Mouse (Mus musculus): Measurements from ENCODE around the gene Clca3b.
A peak's percentile ranks its signal among the peaks of the same experiment; 100 is the strongest.
"Not testable (repeated sequence)": the region's sequence is repeated elsewhere in the genome, so short reads cannot be mapped to it uniquely, and the experiment has no call there.

Clca3b gene

GRCm38 (mm10) chr3:144849014-144849556 lies at the start of gene Clca3b:
TSS of gene Clca3b (minus strand) at chr3:144849357.
- DNase-seq (ENCODE audit: extremely low read depth, insufficient read length, low spot score): not testable (repeated sequence)

GRCm38 (mm10) chr3:144897042-144897678 lies 48.0 kb upstream of the Clca3b start:
- no peak for DNase-seq (ENCODE audit: extremely low read depth, insufficient read length, low spot score)

GRCm38 (mm10) chr3:144890246-144890758 lies 41.1 kb upstream of the Clca3b start:
- no peak for DNase-seq (ENCODE audit: extremely low read depth, insufficient read length, low spot score)

- peak; percentile 22 for DNase-seq (ENCODE audit: extremely low read depth, insufficient read length, low spot score)
Observed at GRCm38 (mm10) chr3:144886957-144887356, 37.8 kb upstream of the Clca3b start.

DNA sequence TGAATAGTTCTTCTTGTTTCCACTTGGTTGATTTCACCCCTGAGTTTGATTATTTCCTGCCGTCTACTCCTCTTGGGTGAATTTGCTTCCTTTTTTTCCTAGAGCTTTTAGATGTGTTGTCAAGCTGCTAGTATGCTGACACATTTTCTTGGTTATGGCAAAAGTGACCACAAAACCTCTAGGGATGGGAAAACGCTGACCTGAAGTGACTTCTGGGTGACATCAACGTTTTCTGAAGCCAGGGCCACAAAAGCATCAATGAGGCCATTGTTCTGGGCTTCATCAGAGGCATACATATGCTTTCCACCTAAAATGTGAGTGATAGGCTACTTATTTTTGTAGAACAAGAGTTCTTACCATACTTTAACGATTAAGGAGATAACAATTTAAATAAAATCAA lies 22.9 kb upstream of the Clca3b start:
- not testable (repeated sequence) for DNase-seq (ENCODE audit: extremely low read depth, insufficient read length, low spot score)

DNA sequence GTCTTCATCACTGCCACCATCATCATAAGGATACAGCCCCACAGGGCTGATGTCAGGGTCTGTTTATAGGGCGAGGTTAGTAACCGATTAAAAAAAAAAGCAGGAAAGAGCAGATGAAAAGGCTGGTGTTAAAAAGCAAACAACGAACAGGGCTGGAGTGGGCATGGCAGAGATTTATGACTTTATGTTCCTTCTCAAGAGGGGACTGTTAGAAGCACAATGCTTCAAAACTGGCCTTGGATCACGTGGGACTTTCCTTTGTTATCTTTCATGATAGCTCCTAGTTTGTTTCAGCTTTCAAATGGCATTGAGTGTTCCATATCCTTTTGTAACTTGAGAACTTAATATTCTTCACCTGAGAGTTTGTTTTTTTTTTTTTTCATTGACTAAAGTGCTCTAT lies 427 bp upstream of the Clca3b start:
- no peak for DNase-seq (ENCODE audit: extremely low read depth, insufficient read length, low spot score)

DNA sequence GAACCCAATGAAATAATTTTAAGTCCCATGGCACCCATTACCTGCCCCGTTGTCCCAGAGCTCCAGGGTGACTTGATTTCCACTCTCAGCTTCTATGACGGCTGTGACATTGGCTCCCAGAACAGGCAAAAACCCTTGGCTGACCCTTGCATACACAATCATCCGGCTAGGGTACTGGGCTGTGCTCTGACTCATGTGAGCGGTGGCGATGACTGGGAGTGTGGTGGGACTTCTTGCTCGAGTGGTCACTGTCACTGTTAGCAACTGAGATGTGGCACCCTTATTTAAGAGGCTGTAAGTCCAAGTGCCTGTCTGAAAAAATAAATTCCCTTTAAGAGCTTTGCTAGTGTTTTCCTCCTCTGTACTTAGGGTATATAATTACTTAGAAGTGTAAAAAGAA lies 21.9 kb downstream of the Clca3b start:
- DNase-seq (ENCODE audit: extremely low read depth, insufficient read length, low spot score): peak; percentile 10

DNA sequence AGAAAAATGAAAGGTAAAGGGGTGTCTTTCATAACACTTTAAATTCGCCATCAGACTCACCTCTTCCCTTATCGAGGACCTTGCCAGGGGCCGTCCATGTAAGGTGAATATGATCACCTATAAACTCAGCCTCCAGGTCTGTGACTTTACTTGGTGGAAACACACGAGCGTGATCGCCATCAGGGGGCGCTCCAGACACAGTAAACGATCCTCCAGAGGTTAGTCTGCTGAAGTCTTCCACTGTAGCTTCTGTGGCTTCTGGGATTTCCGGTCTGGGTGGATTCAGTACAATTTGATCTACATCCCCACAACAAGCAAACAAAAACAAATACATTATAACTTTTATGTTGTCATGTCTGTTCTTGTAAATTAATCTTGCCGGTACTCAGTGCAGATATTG lies 24.0 kb downstream of the Clca3b start:
- DNase-seq (ENCODE audit: extremely low read depth, insufficient read length, low spot score): peak; percentile 22

DNA sequence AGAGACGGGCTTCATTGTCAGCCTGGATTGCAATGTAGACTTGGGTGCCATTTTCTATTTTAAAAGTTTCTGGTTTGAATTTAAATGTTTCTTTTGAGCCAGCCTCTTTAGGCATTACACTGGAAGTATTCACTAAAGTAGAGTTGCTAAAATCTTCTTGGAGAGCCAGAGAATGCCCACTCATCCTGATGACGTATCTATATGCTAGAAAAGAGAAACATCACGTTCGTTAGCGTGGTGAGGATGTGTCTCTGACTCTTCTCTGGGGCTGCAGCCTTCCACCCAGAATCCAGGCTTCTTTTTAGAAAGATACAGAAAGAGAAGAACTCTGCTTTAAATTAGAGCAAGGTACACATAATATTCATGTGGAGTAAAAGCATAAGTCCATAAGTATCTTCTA lies 25.8 kb downstream of the Clca3b start:
- DNase-seq (ENCODE audit: extremely low read depth, insufficient read length, low spot score): no peak

DNA sequence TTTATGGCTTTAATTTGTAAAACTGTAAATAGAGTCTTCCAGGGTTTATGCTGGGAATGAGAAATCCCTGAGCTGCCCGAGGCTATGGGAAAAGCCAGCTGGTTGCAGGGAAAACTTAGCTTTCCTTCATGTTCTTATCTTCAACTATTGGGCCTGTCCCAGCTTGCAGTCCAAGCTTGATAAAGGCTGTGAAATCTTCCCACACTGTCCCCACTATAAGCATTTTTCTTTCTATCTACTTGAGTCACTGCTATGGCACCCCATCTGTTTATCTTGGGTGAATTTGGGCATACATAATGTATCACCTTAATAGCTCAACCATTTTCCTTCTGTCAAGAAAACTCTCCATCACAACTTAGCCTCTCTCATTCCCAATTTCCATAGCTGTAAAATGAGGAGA lies 28.5 kb downstream of the Clca3b start:
- DNase-seq (ENCODE audit: extremely low read depth, insufficient read length, low spot score): no peak

DNA sequence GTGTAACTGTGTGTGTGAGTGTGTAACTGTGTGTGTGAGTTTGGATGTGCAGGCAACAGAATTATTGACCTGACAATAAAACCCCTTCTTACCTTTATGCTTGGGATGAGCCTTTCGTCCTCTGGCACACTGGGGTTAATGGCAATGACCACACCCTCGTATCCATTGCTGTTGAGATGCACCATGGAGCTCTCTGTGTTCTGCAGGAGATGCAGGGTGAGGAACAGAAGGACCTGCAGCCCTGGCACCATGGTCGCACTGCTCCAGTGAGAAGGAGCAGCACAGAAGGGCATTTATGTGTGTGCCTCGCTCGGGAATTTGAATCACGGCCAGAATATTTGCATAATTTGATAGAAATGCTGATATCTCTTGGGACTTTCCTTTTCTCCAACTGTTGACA lies 29.9 kb downstream of the Clca3b start, which contains the start of gene Clca3a2:
Gene Clca3a2, minus strand, starts transcription at position 276 of the 400 bp plus-strand sequence.
- DNase-seq (ENCODE audit: extremely low read depth, insufficient read length, low spot score): not testable (repeated sequence)

- not testable (repeated sequence) for DNase-seq (ENCODE audit: extremely low read depth, insufficient read length, low spot score)
Observed at GRCm38 (mm10) chr3:144813336-144813735, 35.8 kb downstream of the Clca3b start.

- DNase-seq (ENCODE audit: extremely low read depth, insufficient read length, low spot score): no peak
Observed at GRCm38 (mm10) chr3:144811821-144812220, 37.3 kb downstream of the Clca3b start.

DNA sequence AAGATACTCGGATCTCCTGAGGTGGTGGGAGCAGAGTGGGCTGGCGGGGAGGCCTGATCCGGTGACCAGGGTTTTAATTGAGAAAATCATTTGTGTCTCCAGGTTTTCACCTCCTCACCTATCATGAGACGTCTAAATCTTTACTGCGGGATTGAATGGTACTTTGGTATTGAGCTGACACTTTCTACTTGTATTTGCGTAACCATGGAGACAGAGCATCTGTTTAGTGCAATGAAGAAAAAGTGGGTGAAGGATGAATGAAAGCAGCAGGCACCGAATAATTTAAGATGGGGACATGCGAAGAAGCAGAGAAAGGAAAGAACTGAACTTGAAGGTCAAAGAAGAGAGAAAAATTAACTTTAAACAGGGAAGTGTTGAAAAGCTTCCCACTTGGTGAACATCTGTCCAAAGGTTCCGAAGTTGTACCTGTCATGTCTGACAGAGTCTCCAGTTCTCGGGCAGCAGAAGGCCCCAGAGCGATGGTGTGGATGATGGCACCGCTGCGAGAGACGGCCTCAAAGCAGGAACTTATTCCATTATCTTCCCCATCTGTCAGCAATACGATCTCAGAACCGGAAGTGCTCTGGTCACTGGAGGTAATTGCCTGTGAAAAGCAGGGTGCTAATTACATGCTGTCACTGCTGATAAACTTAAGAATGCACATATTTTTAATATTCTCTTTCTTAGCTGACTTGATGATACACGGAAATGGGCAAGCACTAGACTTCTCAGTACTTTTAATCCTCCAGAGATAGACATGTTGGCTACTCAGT lies 40.8 kb downstream of the Clca3b start:
- DNase-seq (ENCODE audit: extremely low read depth, insufficient read length, low spot score): not testable (repeated sequence)

GRCm38 (mm10) chr3:144806626-144807025 lies 42.5 kb downstream of the Clca3b start:
- not testable (repeated sequence) for DNase-seq (ENCODE audit: extremely low read depth, insufficient read length, low spot score)

DNA sequence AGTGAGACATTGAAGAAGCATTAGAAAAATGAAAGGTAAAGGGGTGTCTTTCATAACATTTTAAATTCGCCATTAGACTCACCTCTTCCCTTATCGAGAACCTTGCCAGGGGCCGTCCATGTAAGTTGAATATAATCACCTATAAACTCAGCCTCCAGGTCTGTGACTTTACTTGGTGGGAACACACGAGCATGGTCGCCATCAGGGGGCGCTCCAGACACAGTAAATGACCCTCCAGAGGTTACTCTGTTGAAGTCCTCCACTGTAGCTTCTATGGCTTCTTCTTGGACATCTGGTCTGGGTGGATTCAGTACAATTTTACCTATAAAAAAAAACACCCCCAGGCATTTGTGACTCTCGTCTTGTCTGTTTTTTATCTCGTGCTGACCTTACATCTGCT lies 47.3 kb downstream of the Clca3b start:
- no peak for DNase-seq (ENCODE audit: extremely low read depth, insufficient read length, low spot score)

DNA sequence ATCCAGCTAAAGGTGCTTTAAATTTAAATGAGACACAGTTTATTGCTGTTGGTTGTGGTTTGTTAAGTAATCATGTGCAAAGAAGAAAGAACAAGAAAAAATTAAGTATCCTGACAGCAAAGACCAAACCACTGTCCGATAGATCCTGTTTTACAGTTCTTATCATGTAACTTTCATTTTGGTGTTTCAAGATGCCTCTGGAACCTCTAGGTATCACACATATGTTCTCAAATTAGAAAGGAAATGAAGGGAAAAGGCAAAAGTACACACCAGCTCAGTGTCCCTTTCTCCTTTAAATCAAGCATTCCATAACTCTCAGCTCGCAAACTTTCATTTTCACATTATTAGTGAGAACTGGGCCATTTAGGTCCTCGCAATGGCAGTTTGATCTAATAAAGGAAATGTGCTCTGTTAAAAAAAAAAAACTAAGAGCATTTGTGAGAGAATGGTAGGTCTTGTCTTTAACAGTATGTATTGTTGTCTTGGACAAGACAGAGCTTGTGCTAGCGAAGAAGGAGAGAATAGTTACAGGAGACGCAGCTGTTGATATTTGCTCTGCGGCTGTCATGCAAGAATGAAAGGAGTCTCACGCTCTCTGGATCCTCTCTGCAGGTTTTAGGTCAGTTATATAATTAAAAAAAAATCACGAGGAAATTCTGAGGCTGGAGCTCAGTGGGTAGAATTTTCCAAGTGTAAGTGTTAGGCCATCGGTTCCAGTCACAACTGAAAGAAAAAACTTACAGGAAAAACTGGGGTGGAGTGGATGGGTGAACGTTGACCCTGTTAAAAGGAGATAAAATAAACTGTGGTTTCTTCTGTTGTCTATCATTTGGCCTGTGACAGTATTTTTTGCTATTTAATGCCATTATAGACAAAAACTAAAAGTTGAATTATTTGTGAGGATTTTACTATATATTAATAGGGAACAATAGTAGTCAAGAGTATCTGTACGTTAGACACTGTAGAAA lies 63.7 kb downstream of the Clca3b start:
- no peak for DNase-seq (ENCODE audit: extremely low read depth, insufficient read length, low spot score)
